Mouse (Mus musculus): Measurements from ENCODE around the gene Elf1.
A peak's percentile ranks its signal among the peaks of the same experiment; 100 is the strongest.

Gene Elf1

DNA sequence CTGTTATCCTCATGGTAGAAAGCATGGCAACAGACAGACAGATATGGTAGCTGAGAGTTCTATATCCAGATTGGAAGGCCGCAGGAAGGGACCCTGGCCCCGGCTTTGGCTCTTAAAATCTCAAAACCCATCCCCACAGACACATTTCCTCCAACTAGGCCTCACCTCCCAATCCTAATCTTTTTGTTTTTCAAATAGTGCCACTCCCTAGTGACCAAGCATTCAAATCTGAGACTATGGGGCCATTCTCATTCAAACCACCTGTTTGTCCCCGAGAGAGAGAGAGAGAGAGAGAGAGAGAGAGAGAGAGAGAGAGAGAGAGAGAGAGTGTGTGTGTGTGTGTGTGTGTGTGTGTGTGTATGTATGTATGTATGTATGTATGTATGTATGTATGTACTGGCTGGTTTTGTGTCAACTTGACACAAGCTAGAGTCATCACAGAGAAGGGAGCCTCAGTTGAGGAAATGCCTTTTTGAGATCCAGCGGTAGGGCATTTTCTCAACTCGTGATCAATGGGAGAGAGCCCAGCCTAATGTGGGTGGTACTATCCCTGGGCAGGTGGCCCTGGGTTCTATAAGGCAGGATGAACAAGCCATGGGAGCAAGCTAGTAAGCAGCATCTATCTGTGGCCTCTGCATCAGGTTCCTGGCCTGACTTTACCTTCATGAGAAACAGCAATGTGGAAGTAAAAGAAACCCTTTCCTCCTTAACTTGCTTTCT, 102.7 kb downstream of the Elf1 start:
- peak; percentile 71 for DNase-seq

DNA sequence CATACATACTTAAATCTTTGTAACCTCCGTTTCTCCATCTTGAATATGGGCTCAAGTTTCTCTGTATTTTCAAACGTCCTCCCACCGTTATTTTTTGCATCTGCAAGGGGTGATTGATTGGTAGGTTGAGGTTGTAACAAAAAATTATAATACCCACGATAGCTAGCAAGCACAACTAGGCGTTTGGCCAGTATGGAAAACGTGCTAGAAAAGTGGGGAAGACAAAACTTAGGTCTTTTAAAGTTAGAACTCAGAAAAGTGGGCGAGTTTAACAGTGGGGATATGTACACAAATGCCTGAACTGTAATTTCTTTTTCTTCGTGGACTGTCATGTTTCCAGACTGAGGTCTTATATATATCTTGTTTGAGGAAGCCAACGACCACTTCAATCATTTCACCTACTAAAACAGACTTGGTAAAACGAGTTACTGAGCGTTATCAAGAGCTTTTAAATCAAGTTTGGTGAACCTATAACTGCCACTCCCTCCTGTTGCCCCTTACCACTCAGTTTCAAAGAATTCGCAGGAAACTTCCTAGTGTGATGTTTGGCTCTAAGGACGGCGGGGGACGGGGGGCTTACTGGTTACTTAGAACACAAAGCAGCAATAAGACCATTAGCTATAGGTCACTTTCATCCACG, 105.6 kb downstream of the Elf1 start:
- peak; percentile 46 for DNase-seq

DNA sequence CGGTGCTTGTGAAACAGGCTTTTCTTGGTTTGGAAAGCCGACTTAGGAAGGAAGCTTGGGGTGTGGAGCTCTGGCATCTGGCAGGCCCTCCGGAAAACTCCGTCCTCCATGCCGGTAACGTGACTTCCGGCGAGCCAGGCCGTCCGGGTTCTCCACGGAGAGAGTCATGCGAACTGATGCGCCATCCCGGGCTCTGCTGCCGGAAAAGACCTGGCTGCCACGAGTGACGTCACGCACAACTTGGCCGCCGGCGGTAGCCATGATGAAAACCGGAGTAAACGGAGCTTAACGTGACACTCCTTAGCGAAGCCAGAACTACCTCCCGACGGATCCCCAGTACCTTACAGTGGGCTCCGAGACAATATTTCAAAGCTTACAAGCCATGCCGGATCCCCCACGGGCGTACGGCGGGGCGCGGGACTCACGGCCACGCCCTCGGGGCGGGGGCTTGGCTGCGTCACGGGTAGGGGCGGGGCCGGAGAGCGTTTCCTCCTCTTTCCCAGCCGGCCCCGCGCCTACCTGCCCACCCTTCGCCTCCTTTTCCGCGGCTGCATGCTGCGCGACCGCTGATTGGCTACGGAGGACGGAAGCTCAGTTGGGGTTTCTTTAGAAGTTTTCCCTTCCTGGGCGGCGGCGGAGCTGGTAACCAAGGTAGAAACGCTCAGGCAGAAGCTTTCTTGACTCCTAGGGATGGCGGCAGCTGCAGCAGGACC, 106.3 kb downstream of the Elf1 start, which contains the start of gene Sugt1:
Gene Sugt1 (plus strand): TSS at position 553 of the 713 bp plus-strand sequence.
- DNase-seq: peak; percentile 100

DNA sequence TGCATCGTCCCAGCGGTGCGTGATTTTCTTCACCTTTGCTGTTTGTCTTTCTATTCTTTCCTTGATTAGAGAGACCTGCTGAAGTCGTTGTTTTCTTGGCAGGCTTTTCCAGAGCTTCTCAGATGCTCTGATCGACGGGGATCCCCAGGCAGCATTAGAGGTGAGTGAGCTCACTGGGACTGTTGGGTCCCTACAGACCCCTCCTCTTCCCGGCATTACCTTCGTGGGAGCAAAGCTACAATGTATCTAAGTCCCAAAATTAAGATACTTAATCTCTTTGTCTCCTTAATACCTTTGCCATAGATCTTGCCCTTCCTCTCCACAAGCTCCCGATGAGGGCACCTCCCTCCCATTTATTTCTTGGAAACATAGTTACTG, 106.8 kb downstream of the Elf1 start:
- DNase-seq: no peak

DNA sequence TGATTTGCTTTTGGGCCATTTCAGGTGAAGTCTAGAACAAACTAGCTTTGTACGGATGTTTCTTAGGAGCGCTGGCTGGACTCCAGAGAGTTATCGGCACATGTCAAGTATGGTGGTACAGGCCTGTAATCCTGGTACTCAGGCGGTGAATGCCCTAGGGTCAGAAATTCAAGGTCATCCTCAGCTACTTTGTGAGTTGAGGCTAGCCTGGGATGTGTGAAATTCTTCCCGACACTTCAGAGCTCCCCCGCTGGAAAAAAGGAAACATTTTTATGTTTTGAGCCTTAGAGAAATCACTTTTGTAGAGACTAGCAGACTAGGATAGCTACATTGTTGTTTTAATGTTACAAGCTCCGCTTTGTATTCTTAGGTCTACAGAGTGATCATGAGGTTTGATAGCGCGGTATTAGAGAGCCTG, 107.5 kb downstream of the Elf1 start:
- DNase-seq: peak; percentile 85

DNA sequence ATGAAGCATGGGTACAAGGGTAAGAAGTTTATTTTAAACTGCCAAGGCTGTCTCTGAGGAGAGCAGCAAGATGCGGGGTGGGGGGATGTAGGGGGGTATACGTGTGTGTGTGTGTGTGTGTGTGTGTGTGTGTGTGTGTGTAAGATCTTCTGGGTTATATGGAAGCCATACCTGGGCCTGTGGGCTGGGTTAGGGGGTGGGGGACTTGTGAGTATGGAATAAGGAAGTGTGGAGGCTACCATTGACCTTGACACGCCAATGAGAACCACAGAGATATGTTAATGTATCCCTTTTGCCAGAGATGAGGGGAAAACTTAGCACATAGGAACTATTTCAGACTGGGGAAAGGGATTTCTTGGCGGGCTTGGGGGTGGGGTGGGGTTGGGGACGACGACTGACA, 108.4 kb downstream of the Elf1 start:
- DNase-seq: peak; percentile 80

DNA sequence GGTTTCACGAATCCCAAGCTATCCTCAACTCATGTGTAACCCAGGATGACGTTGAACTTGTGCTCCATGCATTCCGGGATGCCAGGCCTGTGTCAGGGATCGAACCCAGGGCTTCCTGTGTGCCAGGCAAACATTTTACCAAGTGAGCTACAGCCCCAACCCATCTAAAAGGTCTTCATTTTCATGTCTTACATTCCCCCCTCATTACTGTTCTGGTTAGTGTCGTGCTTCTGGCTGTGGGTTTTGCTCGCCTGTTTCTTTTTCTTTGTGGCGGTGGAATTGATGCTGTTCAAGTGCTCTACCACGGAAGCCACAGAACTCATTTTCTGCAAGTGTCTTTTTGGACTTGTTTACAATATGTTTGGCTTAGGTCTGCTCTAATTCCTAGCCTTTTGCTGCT, 109.9 kb downstream of the Elf1 start:
- DNase-seq: no peak

DNA sequence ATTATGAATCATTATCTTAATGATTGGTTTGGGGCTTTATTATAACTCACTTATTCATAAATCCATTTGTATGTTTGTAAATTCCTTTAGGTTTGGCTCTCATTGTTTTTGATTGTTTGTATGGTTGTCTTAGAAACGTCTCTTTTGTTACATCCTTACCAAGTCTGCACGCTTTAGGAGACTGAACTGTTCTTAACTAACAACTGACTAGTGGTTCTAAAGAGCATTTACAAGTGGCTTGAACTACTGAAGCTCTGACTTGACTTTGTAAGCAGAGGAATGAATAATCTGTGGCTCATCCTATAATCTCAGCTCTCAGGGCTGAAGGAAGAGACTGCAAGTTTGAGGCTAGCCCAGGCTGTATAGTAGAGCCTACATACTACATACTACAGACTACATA, 110.6 kb downstream of the Elf1 start:
- no peak for DNase-seq

DNA sequence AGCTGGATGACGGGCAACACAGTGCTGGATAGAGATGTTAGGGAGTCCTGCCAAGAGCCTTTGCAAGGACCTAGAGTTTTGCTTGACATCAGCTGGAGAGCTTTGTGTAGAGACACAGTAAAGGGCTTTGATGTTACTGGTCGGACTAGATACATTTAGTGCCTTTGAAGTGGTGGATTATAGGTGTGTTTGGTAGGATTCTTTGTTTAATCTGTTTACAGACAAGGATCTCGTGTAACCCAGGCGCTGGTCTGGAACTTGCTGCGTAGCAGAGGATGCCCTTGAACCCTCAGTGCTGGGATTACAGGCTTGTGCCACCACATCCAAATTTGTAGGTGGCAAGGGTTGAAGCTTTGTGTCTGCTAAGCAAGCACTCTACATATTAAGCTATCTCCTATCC, 113.1 kb downstream of the Elf1 start:
- peak; percentile 59 for DNase-seq

DNA sequence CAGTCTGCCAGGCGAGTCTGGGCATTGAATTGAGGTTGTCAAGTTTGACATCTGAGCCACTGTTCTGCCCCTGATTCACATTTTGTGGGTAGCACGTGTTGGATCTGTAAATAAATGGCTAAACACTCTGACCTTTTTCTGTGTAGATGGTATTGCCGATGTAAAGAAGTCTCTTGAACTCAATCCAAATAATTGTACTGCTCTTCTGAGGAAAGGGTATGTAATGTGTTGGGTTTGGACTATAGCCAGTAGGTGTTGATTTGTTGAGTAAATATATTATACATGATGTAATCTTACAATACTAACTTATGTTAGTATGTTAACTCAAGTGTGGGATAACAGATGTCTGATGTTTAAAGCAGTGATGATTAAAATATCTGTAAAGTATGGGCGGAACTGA, 115.6 kb downstream of the Elf1 start:
- DNase-seq: no peak

DNA sequence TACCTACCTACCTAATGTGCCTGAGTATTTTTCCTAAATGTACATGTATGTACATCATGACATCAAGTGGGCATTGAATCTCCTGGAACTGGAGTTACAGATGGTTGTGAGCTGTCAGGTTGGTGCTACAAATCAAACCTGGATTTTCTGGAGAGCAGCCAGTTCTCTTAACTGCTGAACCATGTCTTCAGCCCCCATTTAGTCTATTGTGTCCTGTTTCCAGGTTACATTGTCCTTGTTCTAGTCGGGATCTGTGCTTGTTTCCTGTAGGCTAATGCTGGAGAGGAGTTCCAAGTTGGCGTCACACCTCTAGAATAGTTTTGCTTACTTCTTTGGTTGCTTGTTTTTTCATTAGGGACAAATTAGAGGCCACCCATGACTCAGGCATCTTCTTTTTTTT, 124.9 kb downstream of the Elf1 start:
- peak; percentile 90 for DNase-seq

DNA sequence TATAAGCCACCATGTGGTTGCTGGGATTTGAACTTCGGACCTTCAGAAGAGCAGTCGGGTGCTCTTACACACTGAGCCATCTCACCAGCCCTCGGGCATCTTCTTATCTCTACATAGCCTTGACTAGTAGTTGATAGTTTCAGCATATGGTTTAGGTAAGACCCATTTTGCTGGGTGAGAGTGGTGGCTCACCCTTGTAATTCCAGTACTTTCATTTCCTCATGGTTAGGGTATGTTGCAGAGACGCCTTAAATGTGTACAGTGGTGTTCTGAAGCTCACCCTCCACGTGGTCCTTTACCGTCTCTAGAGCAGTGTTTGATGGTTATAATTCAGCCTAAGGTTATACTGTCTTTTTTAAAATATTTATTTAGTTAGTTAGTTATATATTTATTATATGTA, 125.4 kb downstream of the Elf1 start:
- no peak for DNase-seq

DNA sequence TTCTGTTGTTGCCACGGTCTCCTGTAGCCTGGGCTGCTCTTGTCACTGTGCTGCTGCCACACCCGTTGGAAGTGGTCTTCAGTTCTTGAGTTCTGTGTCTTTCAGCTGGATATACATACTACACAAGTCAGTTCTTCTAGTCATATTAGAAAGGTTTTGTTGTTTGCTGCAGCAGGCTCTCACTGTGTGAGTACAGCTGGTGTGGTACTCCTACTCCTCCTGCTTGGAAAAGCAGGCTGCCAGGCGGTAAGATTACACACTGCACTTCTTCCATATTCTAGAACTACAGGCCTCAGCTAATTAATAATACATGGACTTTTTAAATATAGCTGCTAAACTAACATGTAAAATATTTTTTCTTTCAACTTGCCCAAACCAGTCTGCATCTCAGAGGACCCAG, 125.9 kb downstream of the Elf1 start:
- DNase-seq: no peak

DNA sequence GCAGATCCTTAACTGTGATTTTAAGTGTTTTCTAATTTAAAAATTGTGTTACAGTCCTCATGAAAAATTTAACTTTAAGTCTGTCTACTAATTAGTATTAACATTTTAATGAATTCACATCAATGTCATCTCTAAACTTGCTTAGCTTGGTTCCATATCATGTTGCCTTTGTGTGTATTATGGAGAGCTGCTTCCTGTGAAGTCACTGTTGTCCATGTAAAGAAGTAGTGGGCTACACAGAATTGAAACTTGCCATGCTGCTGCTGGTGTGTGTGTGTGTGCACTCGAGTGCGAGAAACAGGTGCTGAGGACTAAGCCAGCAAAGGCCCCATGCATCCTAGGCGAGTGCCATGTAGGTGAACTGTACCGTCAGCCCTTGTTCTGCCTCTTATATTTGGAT, 126.4 kb downstream of the Elf1 start:
- DNase-seq: peak; percentile 75

DNA sequence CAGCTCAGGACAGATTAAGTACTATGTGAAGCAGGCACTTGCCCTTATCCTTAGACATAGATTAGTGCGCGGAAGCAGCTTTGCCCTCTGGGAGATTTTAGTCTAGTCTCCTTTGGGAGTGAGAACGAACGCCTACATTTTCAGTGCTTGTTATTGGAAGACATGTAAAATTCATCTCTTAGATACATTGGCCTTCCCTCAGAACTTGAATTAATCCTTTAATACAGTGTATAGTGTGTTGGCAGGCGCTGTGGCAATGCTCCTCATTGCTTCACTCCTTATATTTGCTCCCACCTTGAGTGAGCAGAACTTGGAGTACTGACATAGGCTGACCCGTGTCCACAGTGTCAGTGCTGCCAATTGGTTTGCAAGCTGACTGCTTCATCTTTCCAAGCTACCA, 127.3 kb downstream of the Elf1 start:
- DNase-seq: no peak

DNA sequence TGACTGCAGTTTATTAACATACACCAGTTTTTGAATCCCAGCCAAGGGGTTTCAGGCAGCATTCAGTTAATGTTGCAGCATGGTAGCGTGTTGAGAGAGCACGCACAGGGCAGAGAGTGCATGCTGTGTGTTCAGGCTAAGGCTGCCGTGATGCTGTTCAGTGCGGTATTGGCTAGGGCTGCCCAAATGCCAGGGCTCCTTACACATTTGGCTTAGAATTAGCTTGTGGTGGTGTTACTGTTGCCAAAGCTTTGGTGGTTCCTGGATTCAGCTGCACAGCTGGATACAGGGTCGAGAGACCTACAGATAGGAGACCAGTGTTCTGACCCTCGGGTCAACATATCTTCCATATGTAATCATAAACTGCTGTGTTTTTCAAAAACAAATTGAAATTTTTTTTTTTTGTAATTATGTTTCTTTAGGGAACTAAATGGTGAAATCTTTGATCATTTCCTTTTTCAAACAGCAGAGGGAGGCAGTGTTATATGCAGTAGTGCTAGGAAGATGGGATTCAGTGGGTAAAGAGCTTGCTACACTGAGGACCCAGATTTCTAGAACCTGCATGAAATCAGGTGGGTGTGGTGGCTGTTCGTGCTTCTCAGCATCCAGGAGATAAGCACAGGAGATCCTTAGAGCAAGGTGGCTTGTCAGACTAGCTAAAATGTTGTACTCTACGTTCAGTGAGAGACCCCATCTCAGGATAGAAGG, 136.3 kb downstream of the Elf1 start:
- peak; percentile 90 for DNase-seq

DNA sequence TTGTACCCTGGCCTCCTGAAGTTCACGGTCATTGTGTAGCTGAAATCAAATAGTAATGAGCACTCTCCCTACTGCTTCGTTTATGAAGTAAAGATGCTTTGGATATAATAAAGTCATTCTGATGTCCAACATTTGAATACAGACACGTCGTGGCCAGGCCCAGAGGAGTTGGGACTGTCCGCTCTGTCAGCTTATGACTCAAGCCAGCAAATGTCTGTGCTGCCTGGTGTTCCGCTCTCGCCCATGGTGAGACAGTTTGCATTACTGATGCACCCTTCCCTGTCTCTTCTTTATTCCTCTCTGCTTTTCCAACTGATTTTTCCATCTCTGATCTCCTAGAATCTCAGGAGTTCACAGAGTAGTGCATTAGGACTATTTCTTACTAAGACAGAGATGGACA, 138.8 kb downstream of the Elf1 start:
- no peak for DNase-seq

DNA sequence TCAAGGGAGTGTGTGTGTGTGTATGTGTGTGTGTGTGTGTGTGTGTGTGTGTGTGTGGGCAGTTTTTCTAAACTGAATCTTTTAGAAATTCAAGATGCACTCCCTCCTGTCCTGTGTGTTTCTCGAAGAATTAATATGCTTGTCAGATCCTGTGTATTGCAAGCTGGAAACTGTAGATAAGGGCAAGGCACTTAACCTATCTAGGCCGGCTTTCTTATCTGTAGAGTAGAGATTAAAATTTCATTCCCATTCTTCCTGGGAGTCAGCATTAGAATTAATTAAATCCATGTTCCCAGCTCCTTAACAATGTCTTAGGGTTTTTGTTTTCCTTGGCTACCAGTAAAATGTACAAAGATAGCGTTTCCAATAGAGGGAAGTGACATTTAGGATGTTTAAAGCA, 140.1 kb downstream of the Elf1 start:
- DNase-seq: no peak
